Mouse (Mus musculus): ENCODE results near the gene Lair1.

GRCm38 (mm10) chr7:3962017-3962416 lies 101.0 kb downstream of the Lair1 start:
- TF ChIP-seq POLR2A (IDR thresholded peaks at IDR 0.05; ENCODE audit: borderline replicate concordance, control insufficient read depth, low read depth, low read length) (no peak), CTCF (IDR thresholded peaks at IDR 0.05; ENCODE audit: control insufficient read depth, insufficient read depth, low read length) (no peak)

Measured in bone marrow, adult 2 months (tissue).